Mouse (Mus musculus): ENCODE results near the gene Retreg1. TPM values are rescaled to one million over a fixed set of nuclear protein-coding genes. Genes with fewer than 3 reads are reported as not detected.

The Retreg1 gene
- total and polyA plus RNA-seq, 3 experiments, result 17.5 to 28.7 (median 19.0) TPM

GRCm38 (mm10) chr15:25926171-25926570 is 83.2 kb downstream of the Retreg1 start:
- Histone ChIP-seq H3K4me3 (replicated peaks in 1 of 3; ENCODE audit: low read depth in 2 of 3, low read length in 2 of 3, poor library complexity in 1 of 3) (no peak overlapping the region), H3K4me1 (ENCODE audit: control insufficient read depth in 1 of 2, insufficient read depth in 2 of 2) (peaks cover 2 to 12% of the 10 kb centered on the region in 2 experiments; a peak in 3 of 4 replicates), H3K27ac (ENCODE audit: insufficient read depth, low read depth) (no peak overlapping the region), H3K4me2 (ENCODE audit: insufficient read depth, low read depth, poor library complexity, severe bottlenecking) (no peak overlapping the region), H3K36me3 (replicated peaks in 1 of 2; ENCODE audit: control insufficient read depth in 1 of 2, insufficient read depth in 1 of 2, low read length in 1 of 2) (peaks cover 0 to 16% of the 10 kb centered on the region in 2 experiments), H3K9me3 (replicated peaks; ENCODE audit: low read length) (peaks cover 6% of the 10 kb centered on the region), H3K79me2 (replicated peaks; ENCODE audit: control insufficient read depth, extremely low read depth, insufficient read depth, poor library complexity, severe bottlenecking) (no peaks in the 10 kb centered on the region), H3K9ac (ENCODE audit: insufficient read depth, low read depth) (no peak overlapping the region), H3K27me3 (replicated peaks) (no peaks in the 10 kb centered on the region)
- in situ Hi-C loops (cut with MboI; ENCODE audit: low pct_ligation_motif_present, low pct_unique_long_range_greater_than_20kb, low sequenced_read_pairs), result loop anchor here (5.0 kb wide), 1 partner anchor 34 kb away; no protein-coding TSS in a partner anchor
- no peak for DNase-seq (ENCODE audit: extremely low read depth)
- dilution Hi-C loops (cut with MboI; ENCODE audit: extremely low pct_ligation_motif_present, extremely low pct_unique_long_range_greater_than_20kb, low sequenced_read_pairs), result no loop called here
- TF ChIP-seq NELFE (IDR thresholded peaks at IDR 0.05; ENCODE audit: low read depth, low read length) (no peak), TCF12 (IDR thresholded peaks at IDR 0.05; ENCODE audit: low read depth, low read length) (no peak), BHLHE40 (IDR thresholded peaks at IDR 0.05; ENCODE audit: low read depth, low read length) (no peak), MAZ (IDR thresholded peaks at IDR 0.05; ENCODE audit: low read depth, low read length) (no peak), CHD2 (IDR thresholded peaks at IDR 0.05; ENCODE audit: low read length) (no peak)

GRCm38 (mm10) chr15:25927106-25927505 is 84.1 kb downstream of the Retreg1 start:
- in situ Hi-C loops (cut with MboI; ENCODE audit: low pct_ligation_motif_present, low pct_unique_long_range_greater_than_20kb, low sequenced_read_pairs) (loop anchor here (5.0 kb wide), 1 partner anchor 35 kb away; no protein-coding TSS in a partner anchor), dilution Hi-C loops (cut with MboI; ENCODE audit: extremely low pct_ligation_motif_present, extremely low pct_unique_long_range_greater_than_20kb, low sequenced_read_pairs) (no loop called here)
- no peak overlapping the region for H3K4me3 ChIP-seq (replicated peaks in 1 of 3; ENCODE audit: low read depth in 2 of 3, low read length in 2 of 3, poor library complexity in 1 of 3)
- peaks cover 0 to 16% of the 10 kb centered on the region in 2 experiments for H3K36me3 ChIP-seq (replicated peaks in 1 of 2; ENCODE audit: control insufficient read depth in 1 of 2, insufficient read depth in 1 of 2, low read length in 1 of 2)
- H3K27ac ChIP-seq (ENCODE audit: insufficient read depth, low read depth), result no peak overlapping the region
- H3K4me2 ChIP-seq (ENCODE audit: insufficient read depth, low read depth, poor library complexity, severe bottlenecking), result no peak overlapping the region
- DNase-seq (ENCODE audit: extremely low read depth), result no peak
- no peak for TF ChIP-seq MXI1 (IDR thresholded peaks at IDR 0.05; ENCODE audit: low read depth, low read length)
- no peak for TF ChIP-seq MYC (IDR thresholded peaks at IDR 0.05; ENCODE audit: low read depth, low read length)
- no peak for TF ChIP-seq BHLHE40 (IDR thresholded peaks at IDR 0.05; ENCODE audit: low read depth, low read length)
- no peak for TF ChIP-seq CHD2 (IDR thresholded peaks at IDR 0.05; ENCODE audit: low read length)
- no peak for TF ChIP-seq ETS1 (conservative IDR thresholded peaks at IDR 0.05; ENCODE audit: low read depth, low read length)
- TF ChIP-seq UBTF (IDR thresholded peaks at IDR 0.05; ENCODE audit: low read depth, low read length), result no peak
- no peak for TF ChIP-seq TBP (conservative IDR thresholded peaks at IDR 0.05; ENCODE audit: low read depth, low read length)
- TF ChIP-seq CHD1 (IDR thresholded peaks at IDR 0.05; ENCODE audit: low read depth, low read length), result no peak
- TF ChIP-seq ZKSCAN1 (IDR thresholded peaks at IDR 0.05; ENCODE audit: borderline replicate concordance, low read depth, low read length), result no peak
- no peak for TF ChIP-seq MAX (IDR thresholded peaks at IDR 0.05; ENCODE audit: low read length)
- no peak for TF ChIP-seq TCF12 (IDR thresholded peaks at IDR 0.05; ENCODE audit: low read depth, low read length)
- TF ChIP-seq USF1 (IDR thresholded peaks at IDR 0.05; ENCODE audit: low read depth, low read length), result no peak
- no peak for TF ChIP-seq CTCF (conservative IDR thresholded peaks at IDR 0.05 in 1 of 2, IDR thresholded peaks at IDR 0.05 in 1 of 2; ENCODE audit: low read depth in 2 of 2, low read length in 2 of 2)
- no peak for TF ChIP-seq USF2 (conservative IDR thresholded peaks at IDR 0.05; ENCODE audit: low read depth, low read length)
- no peak for TF ChIP-seq KAT2A (IDR thresholded peaks at IDR 0.05; ENCODE audit: insufficient replicate concordance, low read length)
- TF ChIP-seq MAFK (IDR thresholded peaks at IDR 0.05; ENCODE audit: insufficient replicate concordance, low read length), result no peak
- no peak for TF ChIP-seq MEF2A (IDR thresholded peaks at IDR 0.05; ENCODE audit: borderline replicate concordance, low read depth, low read length)
- H3K27me3 ChIP-seq (replicated peaks), result no peaks in the 10 kb centered on the region
- H3K4me1 ChIP-seq (ENCODE audit: control insufficient read depth in 1 of 2, insufficient read depth in 2 of 2), result peaks cover 2 to 12% of the 10 kb centered on the region in 2 experiments; a peak in 3 of 4 replicates
- H3K79me2 ChIP-seq (replicated peaks; ENCODE audit: control insufficient read depth, extremely low read depth, insufficient read depth, poor library complexity, severe bottlenecking), result no peaks in the 10 kb centered on the region
- peaks cover 6% of the 10 kb centered on the region for H3K9me3 ChIP-seq (replicated peaks; ENCODE audit: low read length)
- no peak overlapping the region for H3K9ac ChIP-seq (ENCODE audit: insufficient read depth, low read depth)
